Mouse (Mus musculus) limb, embryonic 14.5 days (tissue): Measurements from ENCODE around the gene Cgnl1. TPM values are rescaled to one million over a fixed set of nuclear protein-coding genes. Genes with fewer than 3 reads are reported as not detected.
A peak's percentile ranks its signal among the peaks of the same experiment; 100 is the strongest.

ENCODE experiments used
- ATAC-seq: fragments of 200-750 bp; cut with Nextera tagmentation; 2 replicates; pipeline ENCODE4 v1.8.0; 2017; ENCODE audit warnings: low read depth, moderate number of reproducible peaks, moderate TSS enrichment; ENCODE audit not compliant: low FRiP score
- DNase-seq: peaks from one replicate; pipeline ENCODE4 v3.0.0-alpha.2; 2015; ENCODE audit warnings: low spot score
- H3K27ac ChIP-seq: fragments of 300-500 bp; sonication (generic); replicated peaks from 2 replicates; pipeline ENCODE4 v1.5.1; 2014; ENCODE audit warnings: low read depth, mild to moderate bottlenecking, low read length, moderate library complexity, mixed read lengths
- H3K27me3 ChIP-seq: fragments of 300-500 bp; sonication (generic); 2 replicates; pipeline ENCODE4 v1.6.1; 2014; ENCODE audit warnings: low read length, mixed read lengths; ENCODE audit not compliant: control insufficient read depth, insufficient read depth
- H3K36me3 ChIP-seq: fragments of 300-500 bp; sonication (generic); 2 replicates; pipeline ENCODE4 v1.6.1; 2014; ENCODE audit warnings: mild to moderate bottlenecking, low read length, moderate library complexity, mixed read lengths; ENCODE audit not compliant: control insufficient read depth, insufficient read depth
- H3K4me1 ChIP-seq: fragments of 300-500 bp; sonication (generic); 2 replicates; pipeline ENCODE4 v1.6.1; 2014; ENCODE audit warnings: antibody characterized with exemption, low read length, mixed read lengths; ENCODE audit not compliant: control insufficient read depth, insufficient read depth
- H3K4me2 ChIP-seq: fragments of 300-500 bp; sonication (generic); replicated peaks from 2 replicates; pipeline ENCODE4 v1.6.1; 2014; ENCODE audit warnings: low read depth, mild to moderate bottlenecking, low read length, moderate library complexity; ENCODE audit not compliant: severe bottlenecking
- H3K4me3 ChIP-seq: fragments of 300-500 bp; sonication (generic); replicated peaks from 2 replicates; pipeline ENCODE4 v1.5.1; 2014; ENCODE audit warnings: low read length
- H3K9ac ChIP-seq: fragments of 300-500 bp; sonication (generic); 2 replicates; pipeline ENCODE4 v1.6.1; 2014; ENCODE audit warnings: mild to moderate bottlenecking, low read depth, low read length, moderate library complexity; ENCODE audit not compliant: severe bottlenecking
- H3K9me3 ChIP-seq: fragments of 300-500 bp; sonication (generic); 2 replicates; pipeline ENCODE4 v1.6.1; 2016; ENCODE audit warnings: low read length; ENCODE audit not compliant: control insufficient read depth
- POLR2A ChIP-seq: fragments of 200-500 bp; IDR thresholded peaks from 2 replicates; pipeline ENCODE4 v1.8.0; 2012; ENCODE audit warnings: inconsistent platforms, mild to moderate bottlenecking, moderate library complexity, borderline replicate concordance; ENCODE audit not compliant: insufficient read depth, insufficient read length; ENCODE audit errors: extremely low read depth
- WGBS: fragments of 180-500 bp; shearing (Covaris S2); extraction: QIAGEN DNeasy Blood & Tissue Kit; methylation state at CpG from one replicate; pipeline ENCODE4 v1.1.7; 2014; 5-methylcytosine and 5-hydroxymethylcytosine counted together
- polyA plus RNA-seq, 2 experiments: library from polyadenylated mRNA; depleted of rRNA in 1 of 2; stranded (reverse) in 1 of 2; unstranded in 1 of 2; fragments of >200 nt; fragmentation: Nextera tagmentation in 1 of 2; extraction: Ambion mirVana in 1 of 2; gene quantifications; 2 replicates each; pipeline versions ENCODE4 v1.2.1 to v1.2.3; 2012 to 2014

The Cgnl1 gene
- polyA plus RNA-seq, 2 experiments, result 12.8 to 14.3 TPM

DNA sequence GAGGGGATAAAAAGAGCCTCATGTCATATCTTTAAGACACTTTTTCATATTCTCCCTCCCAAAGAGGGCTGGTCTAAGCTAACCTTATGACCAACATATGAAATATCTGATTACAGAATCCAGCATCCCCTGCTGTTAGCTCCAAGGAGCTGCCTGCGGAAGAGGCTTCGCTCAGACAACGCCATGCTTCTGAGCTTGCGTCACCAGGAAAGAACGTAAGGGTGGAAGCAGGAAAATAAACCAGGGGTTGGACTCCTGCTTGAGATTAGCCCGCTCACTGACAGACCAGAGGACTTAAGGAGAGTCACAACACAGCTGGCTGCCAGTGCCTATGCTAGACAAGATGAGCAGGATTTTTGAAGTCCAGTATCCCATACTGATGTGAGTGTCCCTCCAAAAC lies 105.0 kb downstream of the Cgnl1 start:
- Histone ChIP-seq H3K9me3 (no peaks in the 10 kb centered on the region), H3K36me3 (no peaks in the 10 kb centered on the region), H3K27ac (0 out of 2 replicates have a peak overlapping the region, but pooled peaks have one; percentile 2), H3K27me3 (no peaks in the 10 kb centered on the region), H3K4me1 (0 out of 2 replicates have a peak, but pooled peaks cover 8% of the 10 kb centered on the region), H3K4me2 (no peak overlapping the region), H3K4me3 (no peak overlapping the region), H3K9ac (no peak overlapping the region)
- DNase-seq, result peak; percentile 44
- WGBS, result 56% methylated on average over 6 of the region's 6 CpGs
- no peak for TF ChIP-seq POLR2A
- ATAC-seq, result peak; percentile 62

- no peak overlapping the region for H3K4me3 ChIP-seq
- peaks cover 12% of the 10 kb centered on the region for H3K4me1 ChIP-seq
- ATAC-seq, result no peak
- 86% methylated on average over 3 of the region's 3 CpGs for WGBS
- no peak overlapping the region for H3K27ac ChIP-seq
- H3K9me3 ChIP-seq, result no peaks in the 10 kb centered on the region
- no peak overlapping the region for H3K4me2 ChIP-seq
- no peak overlapping the region for H3K9ac ChIP-seq
- no peaks in the 10 kb centered on the region for H3K27me3 ChIP-seq
- DNase-seq, result no peak
- no peak for TF ChIP-seq POLR2A
- no peaks in the 10 kb centered on the region for H3K36me3 ChIP-seq
Observed at GRCm38 (mm10) chr9:71665493-71665892, 105.9 kb downstream of the Cgnl1 start.

- no peak overlapping the region for H3K4me2 ChIP-seq
- no peak overlapping the region for H3K4me3 ChIP-seq
- H3K27ac ChIP-seq, result no peak overlapping the region
- ATAC-seq (no peak), DNase-seq (no peak)
- H3K27me3 ChIP-seq, result no peaks in the 10 kb centered on the region
- peaks cover 13% of the 10 kb centered on the region for H3K4me1 ChIP-seq
- TF ChIP-seq POLR2A, result no peak
- H3K9me3 ChIP-seq, result no peaks in the 10 kb centered on the region
- 93% methylated on average over 3 of the region's 3 CpGs for WGBS
- H3K9ac ChIP-seq, result no peak overlapping the region
- no peaks in the 10 kb centered on the region for H3K36me3 ChIP-seq
Observed at GRCm38 (mm10) chr9:71664855-71665254, 106.5 kb downstream of the Cgnl1 start.

GRCm38 (mm10) chr9:71663421-71664217 lies 107.8 kb downstream of the Cgnl1 start:
- DNase-seq (no peak), ATAC-seq (no peak)
- Histone ChIP-seq H3K27ac (no peak overlapping the region), H3K27me3 (no peaks in the 10 kb centered on the region), H3K36me3 (no peaks in the 10 kb centered on the region), H3K4me3 (no peak overlapping the region), H3K4me2 (no peak overlapping the region), H3K9me3 (no peaks in the 10 kb centered on the region), H3K9ac (no peak overlapping the region), H3K4me1 (peaks cover 13% of the 10 kb centered on the region)
- 52% methylated on average over 11 of the region's 11 CpGs for WGBS
- no peak for TF ChIP-seq POLR2A

DNA sequence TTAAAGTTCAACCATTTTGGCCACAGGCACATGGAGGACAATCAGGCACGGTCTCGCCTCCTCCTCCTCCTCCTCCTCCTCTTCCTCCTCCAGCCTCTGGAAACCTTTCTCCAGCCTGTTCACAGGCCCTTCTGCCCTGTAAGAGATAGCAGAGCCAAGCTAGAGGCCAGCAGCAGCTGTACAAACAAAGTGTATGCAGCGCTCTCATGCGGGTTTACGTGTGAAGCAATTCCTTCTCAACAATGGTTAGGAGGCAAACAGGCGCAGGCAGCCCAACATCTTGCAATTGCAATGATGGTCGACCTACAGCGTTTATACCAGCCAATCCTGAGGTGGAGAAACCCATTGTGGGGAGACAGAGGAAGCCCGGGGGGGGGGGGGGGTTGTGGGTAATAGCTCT lies 110.9 kb downstream of the Cgnl1 start:
- no peak for ATAC-seq
- 0 out of 2 replicates have a peak, but pooled peaks cover 3% of the 10 kb centered on the region for H3K9me3 ChIP-seq
- DNase-seq, result peak; percentile 53

More for the DNA sequence above, 110.9 kb downstream of the Cgnl1 start:
- TF ChIP-seq POLR2A, result no peak
- WGBS, result 50% methylated on average over 9 of the region's 9 CpGs
- no peaks in the 10 kb centered on the region for H3K36me3 ChIP-seq
- no peak overlapping the region for H3K27ac ChIP-seq
- no peak overlapping the region for H3K4me2 ChIP-seq
- H3K4me1 ChIP-seq, result peaks cover 9% of the 10 kb centered on the region
- no peak overlapping the region for H3K9ac ChIP-seq
- no peak overlapping the region for H3K4me3 ChIP-seq
- H3K27me3 ChIP-seq, result no peaks in the 10 kb centered on the region
